Mouse (Mus musculus) hindbrain, embryonic 15.5 days (tissue): ENCODE data around the gene Gm16181. TPM values are rescaled to one million over a fixed set of nuclear protein-coding genes. Genes with fewer than 3 reads are reported as not detected.
A peak's percentile ranks its signal among the peaks of the same experiment; 100 is the strongest.

Experiments
- ATAC-seq: fragments of 200-750 bp; cut with Nextera tagmentation; 2 replicates; pipeline ENCODE4 v1.8.0; 2017; ENCODE audit warnings: low read depth, moderate number of reproducible peaks, moderate TSS enrichment; ENCODE audit not compliant: low FRiP score
- H3K27ac ChIP-seq: fragments of 300-500 bp; sonication (generic); replicated peaks from 2 replicates; pipeline ENCODE4 v1.5.1; 2015; ENCODE audit warnings: mild to moderate bottlenecking, inconsistent platforms
- H3K27me3 ChIP-seq: fragments of 300-500 bp; sonication (generic); 2 replicates; pipeline ENCODE4 v1.6.1; 2015; ENCODE audit warnings: control low read depth, inconsistent platforms
- H3K36me3 ChIP-seq: fragments of 300-500 bp; sonication (generic); 2 replicates; pipeline ENCODE4 v1.6.1; 2015; ENCODE audit warnings: control low read depth, inconsistent platforms
- H3K4me1 ChIP-seq: fragments of 300-500 bp; sonication (generic); replicated peaks from 2 replicates; pipeline ENCODE4 v1.6.1; 2015; ENCODE audit warnings: control low read depth, inconsistent platforms
- H3K4me2 ChIP-seq: fragments of 300-500 bp; sonication (generic); 2 replicates; pipeline ENCODE4 v1.6.1; 2015; ENCODE audit warnings: moderate library complexity, mild to moderate bottlenecking, inconsistent platforms
- H3K4me3 ChIP-seq: fragments of 300-500 bp; sonication (generic); 2 replicates; pipeline ENCODE4 v1.5.1; 2015; ENCODE audit warnings: mild to moderate bottlenecking, inconsistent platforms
- H3K9ac ChIP-seq: fragments of 300-500 bp; sonication (generic); 2 replicates; pipeline ENCODE4 v1.6.1; 2015; ENCODE audit warnings: inconsistent platforms
- H3K9me3 ChIP-seq: fragments of 300-500 bp; sonication (generic); 2 replicates; pipeline ENCODE4 v1.6.1; 2016; ENCODE audit warnings: control low read depth, inconsistent platforms
- WGBS: fragments of 180-500 bp; shearing (Covaris S2); methylation state at CpG from one replicate; pipeline ENCODE4 v1.1.7; 2015; 5-methylcytosine and 5-hydroxymethylcytosine counted together
- polyA plus RNA-seq: library from polyadenylated mRNA; unstranded; fragments of >200 nt; fragmentation: Nextera tagmentation; extraction: Ambion mirVana; gene quantifications from 2 replicates; pipeline ENCODE4 v1.2.1, GENCODE M21; 2015

The Gm16181 gene
- polyA plus RNA-seq, result 0.43 and 0.55 TPM in 2 replicates

DNA sequence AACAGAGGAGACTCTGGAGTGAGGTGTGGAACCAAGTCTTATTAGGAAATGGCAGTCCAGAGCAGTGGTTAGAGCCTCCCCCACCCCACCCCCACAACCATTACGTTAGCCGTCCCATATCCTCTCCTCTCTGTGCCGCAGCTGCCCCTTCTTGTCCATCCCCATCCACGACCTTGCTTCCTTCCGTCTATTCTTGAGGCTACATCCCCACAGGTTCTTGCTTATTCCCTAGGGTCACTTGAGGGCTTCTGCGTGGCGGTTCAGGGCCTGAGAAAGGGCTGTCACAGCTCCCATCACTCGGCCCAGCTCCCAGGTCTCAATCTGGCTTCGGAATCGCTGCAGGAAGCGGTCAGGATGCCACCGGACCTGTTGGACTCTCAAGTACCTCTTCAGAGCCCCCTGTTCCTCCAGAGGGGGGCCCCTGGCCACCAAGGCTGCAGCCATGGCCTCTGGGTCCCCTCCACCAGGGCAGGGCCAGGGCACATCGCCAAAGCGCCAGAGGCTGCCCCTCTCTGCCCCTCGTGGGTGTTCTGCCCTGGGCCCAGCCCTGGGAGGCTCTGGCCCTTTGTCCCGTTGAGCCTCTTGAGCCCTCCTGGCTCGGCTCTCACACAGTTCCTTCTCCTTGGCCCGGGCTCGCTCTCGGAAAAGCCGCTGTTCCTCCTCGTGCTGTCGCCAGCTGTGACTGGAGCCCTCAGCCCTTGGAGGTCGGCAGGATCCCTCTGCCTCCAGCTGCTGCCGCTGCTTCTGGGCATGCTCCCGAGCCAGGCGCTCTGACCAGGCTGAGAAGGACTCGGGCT lies at the start of gene Gm16181:
Gm16181 (plus strand) TSS at position 679 of the 797 bp plus-strand sequence.
- Histone ChIP-seq H3K4me2 (no peak within 1 kb of the TSS), H3K9me3 (no peaks in the 10 kb centered on the region), H3K27me3 (no peaks in the 10 kb centered on the region), H3K4me3 (no peak within 1 kb of the TSS), H3K27ac (no peak within 1 kb of the TSS), H3K36me3 (peaks cover 13% of the 10 kb centered on the region), H3K9ac (no peak within 1 kb of the TSS), H3K4me1 (no peaks in the 10 kb centered on the region)
- 74% methylated on average over 28 of the region's 28 CpGs for WGBS
- no peak for ATAC-seq

DNA sequence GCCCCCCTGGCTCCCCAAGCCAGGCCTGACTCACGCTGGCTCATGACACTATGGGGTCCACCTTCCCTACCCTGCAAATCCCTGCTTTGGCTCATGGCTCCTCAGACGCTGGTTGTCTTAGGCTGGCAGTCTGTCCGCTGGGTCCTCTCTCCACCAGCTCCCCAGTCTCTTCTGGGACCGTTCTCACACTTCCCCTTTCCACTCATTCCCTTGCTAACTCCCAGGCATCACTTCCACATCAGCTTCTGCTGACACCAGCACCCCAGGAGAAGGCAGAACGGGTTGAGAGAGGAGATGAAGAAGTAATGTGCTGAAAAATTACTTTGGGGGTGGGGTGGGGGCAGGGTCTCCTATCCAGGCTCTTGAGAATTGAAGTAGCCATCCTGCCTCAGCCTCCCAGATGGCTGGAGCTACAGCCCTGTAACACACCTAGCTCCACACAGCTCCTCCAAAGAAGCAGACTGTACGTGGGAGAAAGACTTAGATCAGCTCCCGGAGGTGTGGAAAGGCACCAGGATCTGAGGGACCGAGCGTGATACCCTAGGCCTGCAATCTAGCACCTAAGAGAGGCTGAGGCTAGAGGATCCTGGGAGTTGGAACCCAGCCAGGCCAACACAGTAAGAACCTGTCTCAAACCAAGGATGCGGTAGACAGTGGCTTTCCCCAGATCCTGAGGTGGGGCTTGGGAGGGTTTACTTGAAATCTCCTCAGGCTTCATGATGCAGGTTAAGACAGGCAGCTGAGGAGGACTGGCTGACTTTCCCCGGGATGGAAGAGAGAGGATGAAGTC lies 48.0 kb upstream of the Gm16181 start:
- H3K9ac ChIP-seq, result no peak overlapping the region
- no peaks in the 10 kb centered on the region for H3K9me3 ChIP-seq
- no peaks in the 10 kb centered on the region for H3K36me3 ChIP-seq
- no peaks in the 10 kb centered on the region for H3K4me1 ChIP-seq
- H3K27ac ChIP-seq, result 0 out of 2 replicates have a peak overlapping the region, but pooled peaks have one; percentile 11
- H3K27me3 ChIP-seq, result no peaks in the 10 kb centered on the region
- ATAC-seq, result no peak
- 79% methylated on average over 11 of the region's 11 CpGs for WGBS
- no peak overlapping the region for H3K4me2 ChIP-seq
- no peak overlapping the region for H3K4me3 ChIP-seq

DNA sequence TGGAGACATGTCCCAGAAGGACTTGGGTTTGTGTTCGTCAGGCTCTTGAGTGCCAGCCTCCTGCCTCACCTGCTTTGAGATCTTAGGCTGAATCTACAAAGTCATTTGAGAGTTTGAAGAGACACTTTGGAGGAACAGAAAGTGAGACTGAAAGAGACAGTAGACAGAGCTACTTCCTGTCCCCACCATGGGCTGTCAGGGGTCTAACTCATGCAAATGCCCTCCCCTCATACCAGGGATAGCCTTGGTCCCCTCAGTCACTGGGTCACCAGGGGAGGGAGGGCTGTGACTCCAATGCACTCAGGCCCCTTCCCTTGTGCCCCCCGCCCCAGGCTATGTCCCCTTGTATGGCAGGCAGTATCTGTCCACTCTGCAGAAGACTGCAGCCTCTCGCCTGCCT lies 47.3 kb upstream of the Gm16181 start:
- H3K9me3 ChIP-seq, result no peaks in the 10 kb centered on the region
- ATAC-seq, result no peak
- 0 out of 2 replicates have a peak overlapping the region, but pooled peaks have one; percentile 11 for H3K27ac ChIP-seq
- H3K4me3 ChIP-seq, result no peak overlapping the region
- WGBS, result 72% methylated on average over 3 of the region's 3 CpGs
- H3K27me3 ChIP-seq, result no peaks in the 10 kb centered on the region
- H3K9ac ChIP-seq, result no peak overlapping the region
- H3K4me1 ChIP-seq, result no peaks in the 10 kb centered on the region
- no peaks in the 10 kb centered on the region for H3K36me3 ChIP-seq
- H3K4me2 ChIP-seq, result no peak overlapping the region

DNA sequence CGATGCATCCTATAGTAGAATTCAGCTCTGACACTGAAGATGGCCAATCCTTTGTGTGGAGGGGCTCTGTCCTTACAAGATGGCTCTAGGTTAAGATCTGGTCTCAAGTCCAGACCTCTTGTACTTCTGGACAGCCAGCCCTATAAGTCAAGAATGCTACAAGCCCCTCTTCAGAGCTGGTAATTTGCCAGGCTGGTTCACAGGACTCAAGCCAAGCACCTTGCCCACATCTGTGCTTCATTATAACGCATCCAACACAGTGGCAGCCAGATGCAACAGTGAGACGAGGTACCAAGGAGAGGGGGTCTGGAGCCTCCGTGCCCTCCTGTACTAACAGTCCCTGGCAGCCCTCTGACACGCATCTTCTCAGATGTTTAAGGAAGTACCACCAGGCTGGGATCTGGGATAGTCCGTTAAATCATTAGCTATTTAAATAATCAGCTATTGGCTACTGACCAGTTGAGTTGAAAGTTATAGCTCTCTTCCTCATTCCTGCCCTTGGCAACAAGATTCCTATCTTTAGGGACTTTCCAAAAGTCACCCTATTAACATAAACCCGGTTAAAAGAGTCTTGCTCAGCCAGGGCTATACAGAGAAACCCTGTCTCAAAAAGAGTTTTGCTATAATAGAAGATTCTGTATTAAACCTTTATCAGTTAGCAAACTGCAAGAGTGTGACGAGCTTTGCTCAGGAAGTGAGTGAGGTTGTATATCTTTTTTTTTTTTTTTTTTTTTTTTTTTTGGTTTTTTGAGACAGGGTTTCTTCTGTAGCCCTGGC lies 46.2 kb upstream of the Gm16181 start:
- Histone ChIP-seq H3K4me3 (no peak overlapping the region), H3K36me3 (no peaks in the 10 kb centered on the region), H3K9me3 (no peaks in the 10 kb centered on the region), H3K27ac (no peak overlapping the region), H3K9ac (no peak overlapping the region), H3K4me2 (no peak overlapping the region), H3K27me3 (no peaks in the 10 kb centered on the region), H3K4me1 (no peaks in the 10 kb centered on the region)
- no peak for ATAC-seq
- 77% methylated on average over 8 of the region's 8 CpGs for WGBS

DNA sequence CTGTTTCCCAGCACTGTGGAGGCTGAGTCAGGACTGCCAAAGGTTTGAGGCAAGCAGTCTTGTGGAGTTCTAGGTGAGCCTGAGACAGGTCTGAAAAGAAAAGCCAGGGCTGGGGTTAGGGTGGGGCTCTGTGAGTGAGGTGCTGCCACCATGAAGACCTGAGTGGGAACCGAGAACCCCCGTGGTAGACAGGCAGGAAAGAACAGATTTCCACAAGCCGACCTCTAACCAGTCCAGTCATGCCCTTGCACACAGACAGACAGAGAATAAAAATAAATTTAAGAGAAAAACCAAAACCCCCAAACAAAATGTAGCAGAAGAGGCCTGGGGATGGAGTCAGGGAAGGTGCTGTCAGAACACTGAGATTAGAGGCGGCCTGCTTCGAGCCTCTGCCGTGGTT lies 45.3 kb upstream of the Gm16181 start:
- no peaks in the 10 kb centered on the region for H3K4me1 ChIP-seq
- no peaks in the 10 kb centered on the region for H3K27me3 ChIP-seq
- ATAC-seq, result no peak
- H3K9me3 ChIP-seq, result no peaks in the 10 kb centered on the region
- no peak overlapping the region for H3K4me2 ChIP-seq
- no peak overlapping the region for H3K4me3 ChIP-seq
- H3K9ac ChIP-seq, result no peak overlapping the region
- 77% methylated on average over 6 of the region's 6 CpGs for WGBS
- no peak overlapping the region for H3K27ac ChIP-seq
- H3K36me3 ChIP-seq, result no peaks in the 10 kb centered on the region

DNA sequence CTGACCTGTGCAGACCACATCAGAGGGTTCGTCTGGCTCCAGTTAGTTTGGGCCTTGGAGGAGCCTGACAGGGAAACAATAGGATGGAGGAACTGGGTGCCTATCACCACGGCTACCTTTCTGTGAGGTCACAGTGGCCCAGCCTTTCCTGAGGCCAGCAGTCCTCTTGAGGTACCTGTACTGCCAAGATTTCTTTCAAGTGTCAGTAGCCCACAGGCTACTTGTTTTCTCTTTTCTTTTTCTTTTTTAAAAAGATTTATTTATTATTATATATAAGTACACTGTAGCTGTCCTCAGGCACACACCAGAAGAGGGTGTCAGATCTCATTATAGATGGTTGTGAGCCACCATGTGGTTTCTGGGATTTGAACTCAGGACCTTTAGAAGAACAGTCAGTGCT lies 44.7 kb upstream of the Gm16181 start, which contains the start of gene Aif1:
Aif1 (minus strand) TSS at position 101 of the 400 bp plus-strand sequence.
- Histone ChIP-seq H3K27ac (no peak within 1 kb of the TSS), H3K4me1 (no peaks in the 10 kb centered on the region), H3K27me3 (no peaks in the 10 kb centered on the region), H3K9ac (no peak within 1 kb of the TSS), H3K4me2 (no peak within 1 kb of the TSS), H3K36me3 (no peaks in the 10 kb centered on the region), H3K9me3 (no peaks in the 10 kb centered on the region), H3K4me3 (no peak within 1 kb of the TSS)
- 34% methylated on average over 2 of the region's 2 CpGs for WGBS
- ATAC-seq, result no peak

DNA sequence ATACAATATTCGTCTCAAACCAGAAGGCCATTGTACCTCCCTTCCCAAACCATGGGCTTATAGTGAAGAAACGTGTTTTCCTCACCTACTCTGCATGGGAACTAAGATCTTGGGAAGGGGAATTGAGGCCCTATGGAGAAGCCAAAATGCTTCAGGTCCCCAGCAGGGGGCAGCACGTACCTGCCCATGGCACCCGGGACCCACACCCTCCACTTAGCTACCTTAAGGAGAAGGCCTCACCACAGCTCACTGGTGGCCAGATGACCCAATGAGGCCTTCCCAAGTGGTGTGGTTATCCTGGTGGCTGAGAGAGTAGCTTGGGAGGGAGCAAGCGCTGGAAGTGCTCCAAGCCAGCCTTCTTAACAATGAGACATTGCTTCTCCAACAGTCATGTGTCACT lies 42.1 kb upstream of the Gm16181 start:
- Histone ChIP-seq H3K9me3 (no peaks in the 10 kb centered on the region), H3K4me2 (no peak overlapping the region), H3K27me3 (no peaks in the 10 kb centered on the region), H3K36me3 (no peaks in the 10 kb centered on the region), H3K9ac (no peak overlapping the region), H3K4me1 (no peaks in the 10 kb centered on the region), H3K27ac (no peak overlapping the region), H3K4me3 (no peak overlapping the region)
- 20% methylated on average over 5 of the region's 5 CpGs for WGBS
- ATAC-seq, result no peak

DNA sequence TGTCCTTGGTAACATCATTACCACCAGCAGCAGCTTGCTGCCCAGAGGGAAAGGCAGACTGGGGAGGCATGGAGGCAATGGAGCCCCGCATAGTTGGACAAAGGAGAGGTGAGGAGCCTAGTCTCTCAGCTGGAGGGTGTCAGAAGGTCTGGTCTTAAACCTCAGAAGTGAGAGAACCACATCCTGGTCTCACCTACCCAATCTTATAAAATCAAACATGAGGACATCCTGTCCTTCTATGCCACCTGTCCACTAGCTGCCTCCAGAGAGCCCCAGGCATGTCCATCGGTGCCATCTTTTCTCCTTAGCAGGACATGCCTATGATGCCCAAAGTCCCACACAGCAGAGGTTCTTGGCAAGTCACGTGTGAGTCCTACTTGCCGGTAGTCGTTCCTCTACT lies 40.5 kb upstream of the Gm16181 start:
- ATAC-seq, result no peak
- Histone ChIP-seq H3K4me3 (no peak overlapping the region), H3K27ac (no peak overlapping the region), H3K9me3 (no peaks in the 10 kb centered on the region), H3K4me1 (no peaks in the 10 kb centered on the region), H3K4me2 (no peak overlapping the region), H3K36me3 (no peaks in the 10 kb centered on the region), H3K9ac (no peak overlapping the region), H3K27me3 (no peaks in the 10 kb centered on the region)
- 90% methylated on average over 5 of the region's 5 CpGs for WGBS

DNA sequence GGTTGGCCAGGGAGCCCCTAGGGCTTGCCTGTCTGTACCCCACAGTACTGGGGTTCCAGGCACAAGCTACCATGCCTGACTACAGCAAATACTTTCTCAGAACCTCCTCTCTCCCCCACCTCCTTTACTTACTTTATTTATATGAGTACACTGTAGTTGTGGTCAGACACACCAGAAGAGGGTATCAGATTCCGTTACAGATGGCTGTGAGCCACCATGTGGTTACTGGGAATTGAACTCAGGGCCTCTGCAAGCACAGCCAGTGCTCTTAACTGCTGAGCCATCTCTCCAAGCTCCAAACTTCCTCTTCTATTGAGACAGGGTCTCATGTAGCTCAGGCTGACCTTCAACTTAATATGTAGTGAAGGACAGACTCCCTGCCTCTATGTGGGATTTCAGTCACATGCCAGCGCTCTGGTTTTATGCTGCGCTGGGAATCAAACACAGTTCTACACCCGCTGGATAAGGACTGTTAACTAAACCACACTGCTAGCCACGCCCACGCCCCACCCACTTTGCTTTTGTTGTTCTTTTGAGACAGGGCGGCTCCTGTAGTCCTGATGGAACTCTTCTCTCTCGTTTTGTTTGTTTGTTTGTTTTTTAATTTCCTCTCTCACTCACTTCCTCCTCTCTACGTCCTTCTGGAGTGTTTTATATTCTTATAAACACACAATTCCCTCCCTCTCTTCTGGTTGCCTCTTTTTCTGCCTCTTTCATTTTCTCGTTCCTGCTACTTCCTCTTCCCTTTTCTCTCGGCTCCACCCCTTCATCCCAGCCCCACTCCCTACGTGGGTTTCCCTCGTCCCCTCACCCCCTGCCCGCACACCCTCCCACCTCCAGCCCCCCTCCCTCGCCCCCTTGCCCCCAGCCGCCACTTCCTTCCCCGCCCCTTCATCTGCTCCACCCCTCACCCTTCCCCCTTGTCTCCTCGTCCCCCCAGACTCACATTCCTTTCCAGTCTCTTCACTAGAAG lies 34.7 kb upstream of the Gm16181 start:
- Histone ChIP-seq H3K9ac (0 out of 2 replicates have a peak overlapping the region, but pooled peaks have one; percentile 10), H3K27me3 (no peaks in the 10 kb centered on the region), H3K9me3 (no peaks in the 10 kb centered on the region), H3K4me2 (peak overlapping the region; percentile 58), H3K27ac (peak overlapping the region; percentile 68; the same call in 1 of the 2 replicates), H3K4me1 (peaks cover 7% of the 10 kb centered on the region), H3K4me3 (peak overlapping the region; percentile 37), H3K36me3 (no peaks in the 10 kb centered on the region)
- WGBS, result 4% methylated on average over 18 of the region's 18 CpGs
- peak; percentile 34; the same call in 1 of the 2 replicates for ATAC-seq

DNA sequence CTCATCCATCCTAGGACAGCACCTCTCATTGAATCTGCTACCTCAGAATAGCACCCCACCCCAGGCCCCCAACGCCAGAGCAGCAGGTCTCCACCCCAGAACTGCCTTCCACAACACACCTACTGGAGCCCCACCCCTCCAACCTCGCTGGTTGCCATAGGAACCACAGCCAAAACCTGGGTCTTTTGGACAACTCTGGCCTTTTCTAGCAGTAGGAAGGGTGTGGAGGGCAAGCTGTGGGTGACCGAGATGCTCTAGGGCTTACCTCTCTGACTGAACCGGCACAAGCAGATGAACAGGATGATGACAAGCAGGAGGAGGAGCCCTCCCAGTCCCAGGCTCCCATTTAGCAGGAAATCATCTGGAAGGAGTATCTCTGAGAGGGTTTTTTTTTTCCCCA lies 34.0 kb upstream of the Gm16181 start:
- Histone ChIP-seq H3K27ac (peak overlapping the region; percentile 68), H3K27me3 (no peaks in the 10 kb centered on the region), H3K4me2 (peak overlapping the region; percentile 58), H3K36me3 (no peaks in the 10 kb centered on the region), H3K4me3 (peak overlapping the region; percentile 37), H3K4me1 (peaks cover 7% of the 10 kb centered on the region), H3K9ac (no peak overlapping the region), H3K9me3 (no peaks in the 10 kb centered on the region)
- WGBS, result 0% methylated on average over 4 of the region's 4 CpGs
- ATAC-seq, result peak; percentile 61; the same call in 1 of the 2 replicates

DNA sequence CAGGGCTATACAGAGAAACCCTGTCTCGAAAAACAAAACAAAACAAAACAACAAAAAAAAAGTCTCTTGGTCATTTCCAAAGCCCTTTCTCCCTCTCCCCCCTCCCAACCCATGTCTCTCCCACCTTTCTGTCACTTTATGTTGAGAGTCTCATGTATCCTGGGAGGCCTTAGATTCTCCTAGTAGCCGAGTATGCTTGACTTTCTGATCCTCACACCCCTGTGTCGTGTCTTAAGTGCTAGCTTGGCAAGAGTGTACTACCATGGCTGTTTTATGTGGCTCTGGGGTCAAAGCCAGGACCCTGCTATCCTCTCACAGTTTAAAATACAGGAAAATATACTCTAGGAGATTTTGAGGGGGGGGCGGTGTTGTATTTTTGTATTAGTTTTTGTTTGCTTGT lies 33.3 kb upstream of the Gm16181 start:
- ATAC-seq, result no peak
- peaks cover 7% of the 10 kb centered on the region for H3K4me1 ChIP-seq
- 86% methylated on average over 4 of the region's 4 CpGs for WGBS

More for the DNA sequence above, 33.3 kb upstream of the Gm16181 start:
- Histone ChIP-seq H3K9me3 (no peaks in the 10 kb centered on the region), H3K4me2 (no peak overlapping the region), H3K4me3 (no peak overlapping the region), H3K27me3 (no peaks in the 10 kb centered on the region), H3K9ac (no peak overlapping the region), H3K27ac (no peak overlapping the region), H3K36me3 (no peaks in the 10 kb centered on the region)
